Mouse (Mus musculus): Measurements from ENCODE around the gene Klc4.

DNA sequence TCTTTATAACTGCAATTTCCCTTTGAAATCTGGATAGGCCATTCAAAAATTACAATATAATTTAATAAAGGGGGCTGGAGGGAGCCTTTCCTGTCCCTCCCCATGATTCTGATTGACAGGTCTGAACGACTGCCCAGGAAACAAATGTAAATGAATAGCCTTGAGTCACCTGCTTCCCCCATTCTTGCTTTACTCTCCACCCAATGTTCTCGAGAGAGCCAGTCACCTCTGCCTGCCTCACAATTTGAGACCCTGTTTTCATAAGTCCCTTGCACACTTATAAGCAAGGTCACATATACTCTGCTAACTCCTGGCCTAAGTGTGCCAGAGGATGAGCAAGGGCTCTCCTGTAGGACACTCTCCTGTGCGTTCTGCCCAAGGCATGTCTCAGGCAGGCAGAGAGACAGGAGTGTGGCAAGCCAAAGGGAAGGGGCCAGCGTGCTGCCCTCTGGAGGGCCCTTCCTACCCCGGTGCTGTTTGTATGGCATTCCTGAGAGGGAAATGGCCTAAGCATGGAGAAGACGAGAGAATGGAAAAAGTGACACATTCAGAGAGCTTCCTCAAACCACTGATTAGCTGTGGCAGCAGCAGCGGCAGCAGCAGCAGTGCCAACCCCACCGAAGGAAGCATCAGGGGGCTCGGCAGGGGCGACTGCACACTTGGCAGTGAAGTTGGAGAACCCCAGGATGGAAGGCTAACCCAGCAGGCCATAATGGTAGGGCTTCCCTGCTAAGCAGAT lies 21.8 kb downstream of the Klc4 start:
- TF ChIP-seq CTCF (IDR thresholded peaks at IDR 0.05; ENCODE audit: extremely low read depth, insufficient read length, insufficient replicate concordance, low read depth, low read length) = no peak
- no peak for TF ChIP-seq POLR2A (IDR thresholded peaks at IDR 0.05; ENCODE audit: low read depth, low read length)
